Mouse (Mus musculus): ENCODE data around the gene Kcnk5.

- TF ChIP-seq CTCF (IDR thresholded peaks at IDR 0.05; ENCODE audit: extremely low read depth, insufficient read length, insufficient replicate concordance, low read depth, low read length) (no peak), POLR2A (IDR thresholded peaks at IDR 0.05; ENCODE audit: low read depth, low read length) (no peak)
Measured at GRCm38 (mm10) chr14:20217299-20217864, 35.8 kb upstream of the Kcnk5 start.

All from small intestine, adult 2 months (tissue).